Mouse (Mus musculus): ENCODE results near the gene Lypd3. TPM values are rescaled to one million over a fixed set of nuclear protein-coding genes. Genes with fewer than 3 reads are reported as not detected.

The Lypd3 gene
- polyA plus RNA-seq, 1 experiment = not detected

DNA sequence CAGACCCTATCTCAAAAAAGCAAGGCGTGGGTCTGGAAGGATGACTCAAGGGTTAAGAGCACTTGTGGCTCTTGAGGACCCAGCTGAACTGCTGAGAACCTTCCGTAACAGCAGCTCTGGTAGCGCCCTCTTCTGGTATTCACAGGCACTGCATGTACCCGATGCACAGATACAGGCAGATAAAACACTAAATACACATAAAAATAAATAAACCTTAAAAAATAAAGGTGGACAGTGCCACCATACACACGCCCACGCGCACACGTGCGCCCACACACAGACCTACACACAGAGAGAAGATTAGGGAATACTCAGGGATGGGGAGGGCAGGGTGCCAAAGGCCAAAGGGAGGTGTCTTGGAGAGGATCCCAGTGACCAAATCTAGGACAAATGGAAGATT, 6.1 kb downstream of the Lypd3 start:
- H3K36me3 ChIP-seq (ENCODE audit: control insufficient read depth) = no peaks in the 10 kb centered on the region
- peaks cover 14% of the 10 kb centered on the region for H3K4me1 ChIP-seq (ENCODE audit: control insufficient read depth)
- peaks cover 35% of the 10 kb centered on the region for H3K27me3 ChIP-seq (ENCODE audit: control insufficient read depth)
- TF ChIP-seq GATA1 (IDR thresholded peaks at IDR 0.05; ENCODE audit: low read length) (no peak), TAL1 (IDR thresholded peaks at IDR 0.05; ENCODE audit: low read length) (no peak)
- no peaks in the 10 kb centered on the region for H3K9me3 ChIP-seq (ENCODE audit: control insufficient read depth, low read length)
- no peak overlapping the region for H3K4me3 ChIP-seq (replicated peaks)

- peaks cover 15% of the 10 kb centered on the region for H3K27me3 ChIP-seq (ENCODE audit: control insufficient read depth)
- H3K9me3 ChIP-seq (ENCODE audit: control insufficient read depth, low read length) = no peaks in the 10 kb centered on the region
- H3K36me3 ChIP-seq (ENCODE audit: control insufficient read depth) = no peaks in the 10 kb centered on the region
- no peaks in the 10 kb centered on the region for H3K4me1 ChIP-seq (ENCODE audit: control insufficient read depth)
- no peak overlapping the region for H3K4me3 ChIP-seq (replicated peaks)
- TF ChIP-seq TAL1 (IDR thresholded peaks at IDR 0.05; ENCODE audit: low read length) (no peak), GATA1 (IDR thresholded peaks at IDR 0.05; ENCODE audit: low read length) (no peak)
These were observed 8.1 kb downstream of the Lypd3 start for GRCm38 (mm10) chr7:24644492-24644891.

GRCm38 (mm10) chr7:24644996-24645395, 8.6 kb downstream of the Lypd3 start:
- no peaks in the 10 kb centered on the region for H3K9me3 ChIP-seq (ENCODE audit: control insufficient read depth, low read length)
- H3K27me3 ChIP-seq (ENCODE audit: control insufficient read depth) = peaks cover 10% of the 10 kb centered on the region
- no peaks in the 10 kb centered on the region for H3K4me1 ChIP-seq (ENCODE audit: control insufficient read depth)
- H3K4me3 ChIP-seq (replicated peaks) = no peak overlapping the region
- TF ChIP-seq TAL1 (IDR thresholded peaks at IDR 0.05; ENCODE audit: low read length) = no peak
- no peaks in the 10 kb centered on the region for H3K36me3 ChIP-seq (ENCODE audit: control insufficient read depth)

GRCm38 (mm10) chr7:24646486-24646885, 10.1 kb downstream of the Lypd3 start:
- no peak for TF ChIP-seq GATA1 (IDR thresholded peaks at IDR 0.05; ENCODE audit: low read length)
- TF ChIP-seq TAL1 (IDR thresholded peaks at IDR 0.05; ENCODE audit: low read length) = no peak
- Histone ChIP-seq H3K36me3 (ENCODE audit: control insufficient read depth) (no peaks in the 10 kb centered on the region), H3K4me1 (ENCODE audit: control insufficient read depth) (no peaks in the 10 kb centered on the region), H3K27me3 (ENCODE audit: control insufficient read depth) (peaks cover 2% of the 10 kb centered on the region; the same call in 1 of the 2 replicates), H3K4me3 (replicated peaks) (no peak overlapping the region), H3K9me3 (ENCODE audit: control insufficient read depth, low read length) (no peaks in the 10 kb centered on the region)

DNA sequence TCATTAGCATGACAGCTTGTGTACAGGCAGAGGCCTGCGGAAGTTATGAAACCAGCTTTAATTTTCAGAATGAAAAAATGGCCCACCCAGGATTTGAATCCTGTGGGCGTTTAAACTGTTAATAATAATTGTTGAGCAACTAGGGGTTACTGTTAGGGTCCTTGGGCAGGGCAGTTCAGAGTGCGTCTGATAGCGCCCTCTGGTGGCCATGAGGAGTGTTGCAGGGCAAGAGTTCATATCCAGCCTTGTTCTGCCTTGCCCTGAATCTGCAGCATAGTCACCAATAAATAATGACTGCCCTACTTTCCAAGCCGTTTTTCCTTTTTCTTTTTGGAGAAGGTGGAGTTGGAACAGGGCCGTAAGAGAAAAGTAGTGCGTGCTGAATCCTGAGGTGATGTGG, 17.3 kb downstream of the Lypd3 start:
- Histone ChIP-seq H3K4me1 (ENCODE audit: control insufficient read depth) (no peaks in the 10 kb centered on the region), H3K9me3 (ENCODE audit: control insufficient read depth, low read length) (no peaks in the 10 kb centered on the region)
- no peak for TF ChIP-seq TAL1 (IDR thresholded peaks at IDR 0.05; ENCODE audit: low read length)
- no peak for TF ChIP-seq GATA1 (IDR thresholded peaks at IDR 0.05; ENCODE audit: low read length)

DNA sequence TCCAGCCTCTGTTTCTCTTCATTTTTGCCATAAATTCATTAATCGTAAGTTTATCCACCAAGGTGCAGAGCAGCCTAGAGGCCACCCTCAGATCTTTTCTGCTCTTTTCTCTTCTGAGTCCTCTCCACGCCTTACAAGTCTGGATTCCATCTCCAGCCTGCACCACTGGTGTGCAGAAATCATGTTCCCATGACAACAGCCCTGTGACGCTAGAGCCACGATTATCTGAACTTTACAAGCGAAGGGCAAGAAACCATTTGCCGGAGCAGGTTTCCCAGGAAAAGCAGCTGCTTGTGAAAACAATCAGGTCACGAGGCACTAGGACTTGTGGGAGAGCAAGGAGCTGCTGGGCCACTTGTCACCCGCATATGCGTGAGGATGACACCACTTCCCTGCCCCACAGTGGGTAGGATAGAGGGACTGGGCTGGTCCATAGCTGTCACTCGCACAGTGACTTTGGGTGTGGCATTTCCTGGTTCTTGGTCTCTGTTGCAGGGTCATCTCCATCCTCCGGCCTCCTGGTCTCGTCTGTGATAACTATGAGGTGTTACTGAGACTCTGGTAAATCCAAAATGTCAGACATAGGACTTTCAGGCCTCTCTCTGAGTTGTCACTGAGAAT, 23.5 kb downstream of the Lypd3 start:
- Histone ChIP-seq H3K9me3 (ENCODE audit: control insufficient read depth, low read length) (no peaks in the 10 kb centered on the region), H3K36me3 (ENCODE audit: control insufficient read depth) (no peaks in the 10 kb centered on the region), H3K4me3 (replicated peaks) (no peak overlapping the region), H3K4me1 (ENCODE audit: control insufficient read depth) (no peaks in the 10 kb centered on the region), H3K27me3 (ENCODE audit: control insufficient read depth) (no peaks in the 10 kb centered on the region)
- no peak for TF ChIP-seq TAL1 (IDR thresholded peaks at IDR 0.05; ENCODE audit: low read length)
- no peak for TF ChIP-seq GATA1 (IDR thresholded peaks at IDR 0.05; ENCODE audit: low read length)

More for the DNA sequence above, 17.3 kb downstream of the Lypd3 start:
- Histone ChIP-seq H3K4me3 (replicated peaks) (no peak overlapping the region), H3K36me3 (ENCODE audit: control insufficient read depth) (no peaks in the 10 kb centered on the region), H3K27me3 (ENCODE audit: control insufficient read depth) (no peaks in the 10 kb centered on the region)

DNA sequence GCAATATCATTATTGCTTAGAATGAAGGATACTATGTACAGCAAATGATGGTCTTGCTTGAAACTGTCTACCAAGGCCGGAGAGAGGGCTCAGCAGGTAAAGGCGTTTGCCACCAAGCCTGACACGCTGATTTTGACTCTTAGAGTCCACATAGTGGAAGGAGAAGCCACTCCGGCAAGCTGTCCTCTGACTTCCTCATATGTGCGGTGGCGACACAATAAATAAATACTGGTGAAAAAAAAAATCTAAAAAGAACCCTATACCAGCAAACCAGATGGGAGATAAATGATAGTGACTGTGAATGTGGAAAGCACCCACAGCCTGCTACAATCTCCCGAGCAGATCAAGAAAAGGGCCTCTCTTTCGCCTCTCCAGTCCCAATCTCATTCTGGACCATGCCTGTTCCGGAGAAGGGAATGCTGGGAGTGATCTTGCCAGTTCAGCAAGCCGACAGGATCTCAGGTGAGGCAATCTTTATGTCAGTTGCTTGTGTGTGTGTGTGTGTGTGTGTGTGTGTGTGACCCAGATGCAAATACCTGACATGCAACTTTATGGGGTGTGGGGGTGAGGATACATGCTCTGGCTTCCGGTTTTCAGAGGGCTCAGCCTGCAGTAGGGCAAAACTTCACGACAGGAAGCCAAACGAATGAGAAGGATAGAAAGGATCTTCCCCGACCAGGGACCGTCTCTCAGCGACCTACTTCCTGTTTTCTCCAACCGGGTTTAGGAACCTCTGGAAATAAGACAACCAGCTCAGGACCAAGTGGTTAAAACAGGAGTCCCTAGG, 25.0 kb downstream of the Lypd3 start:
- no peaks in the 10 kb centered on the region for H3K4me1 ChIP-seq (ENCODE audit: control insufficient read depth)
- no peak overlapping the region for H3K4me3 ChIP-seq (replicated peaks)

GRCm38 (mm10) chr7:24662575-24662974, 26.2 kb downstream of the Lypd3 start:
- Histone ChIP-seq H3K4me1 (ENCODE audit: control insufficient read depth) (no peaks in the 10 kb centered on the region), H3K27me3 (ENCODE audit: control insufficient read depth) (no peaks in the 10 kb centered on the region), H3K9me3 (ENCODE audit: control insufficient read depth, low read length) (no peaks in the 10 kb centered on the region), H3K36me3 (ENCODE audit: control insufficient read depth) (no peaks in the 10 kb centered on the region), H3K4me3 (replicated peaks) (no peak overlapping the region)
- TF ChIP-seq TAL1 (IDR thresholded peaks at IDR 0.05; ENCODE audit: low read length) (no peak), GATA1 (IDR thresholded peaks at IDR 0.05; ENCODE audit: low read length) (no peak)

More for the DNA sequence above, 25.0 kb downstream of the Lypd3 start:
- no peaks in the 10 kb centered on the region for H3K36me3 ChIP-seq (ENCODE audit: control insufficient read depth)
- H3K27me3 ChIP-seq (ENCODE audit: control insufficient read depth) = no peaks in the 10 kb centered on the region
- H3K9me3 ChIP-seq (ENCODE audit: control insufficient read depth, low read length) = no peaks in the 10 kb centered on the region
- TF ChIP-seq TAL1 (IDR thresholded peaks at IDR 0.05; ENCODE audit: low read length) = no peak
- no peak for TF ChIP-seq GATA1 (IDR thresholded peaks at IDR 0.05; ENCODE audit: low read length)

DNA sequence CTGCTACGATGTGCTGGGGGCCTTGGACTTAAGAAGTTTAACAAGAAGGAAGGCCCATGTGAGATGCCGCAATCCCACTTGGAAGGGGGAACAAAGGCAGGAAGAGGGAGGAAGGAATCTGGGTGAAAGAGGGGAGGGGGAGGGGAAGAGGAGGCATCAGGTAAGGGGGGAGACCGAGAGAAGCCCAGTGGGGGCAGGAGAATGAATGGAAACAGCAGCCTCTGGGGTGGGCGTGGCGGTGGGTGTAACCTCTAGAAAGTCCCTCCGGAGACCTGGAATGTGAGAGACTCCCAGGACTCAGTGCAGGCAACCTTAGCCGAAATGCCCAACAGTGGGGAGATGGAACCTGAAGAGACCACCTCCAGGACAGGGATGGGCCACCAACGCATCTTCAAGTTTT, 28.0 kb downstream of the Lypd3 start:
- TF ChIP-seq GATA1 (IDR thresholded peaks at IDR 0.05; ENCODE audit: low read length) (no peak), TAL1 (IDR thresholded peaks at IDR 0.05; ENCODE audit: low read length) (no peak)
- H3K4me3 ChIP-seq (replicated peaks) = no peak overlapping the region
- no peaks in the 10 kb centered on the region for H3K4me1 ChIP-seq (ENCODE audit: control insufficient read depth)
- no peaks in the 10 kb centered on the region for H3K9me3 ChIP-seq (ENCODE audit: control insufficient read depth, low read length)
- H3K27me3 ChIP-seq (ENCODE audit: control insufficient read depth) = no peaks in the 10 kb centered on the region
- no peaks in the 10 kb centered on the region for H3K36me3 ChIP-seq (ENCODE audit: control insufficient read depth)
